Mouse (Mus musculus): ENCODE data around the gene Fbxo42. TPM values are rescaled to one million over a fixed set of nuclear protein-coding genes. Genes with fewer than 3 reads are reported as not detected.

The Fbxo42 gene
- polyA plus RNA-seq, 1 experiment from 2014 or later: 29.6 TPM

GRCm38 (mm10) chr4:141160193-141160592 is 12.5 kb downstream of the Fbxo42 start:
- Histone ChIP-seq H3K27ac (no peak overlapping the region), H3K36me3 (replicated peaks) (peaks cover 44% of the 10 kb centered on the region), H3K9me3 (peaks cover 13% of the 10 kb centered on the region), H3K27me3 (ENCODE audit: poor library complexity, severe bottlenecking) (no peaks in the 10 kb centered on the region), H3K4me3 (no peak overlapping the region), H3K4me1 (peaks cover 29% of the 10 kb centered on the region)
- DNase-seq (ENCODE audit: extremely low spot score, low spot score): no peak
- WGBS: 93% methylated on average over 4 of the region's 4 CpGs

GRCm38 (mm10) chr4:141161699-141162208 is 14.0 kb downstream of the Fbxo42 start:
- Histone ChIP-seq H3K9me3 (peaks cover 15% of the 10 kb centered on the region), H3K4me1 (peaks cover 29% of the 10 kb centered on the region), H3K4me3 (no peak overlapping the region), H3K27me3 (ENCODE audit: poor library complexity, severe bottlenecking) (no peaks in the 10 kb centered on the region), H3K27ac (no peak overlapping the region), H3K36me3 (replicated peaks) (peaks cover 53% of the 10 kb centered on the region)
- DNase-seq (ENCODE audit: extremely low spot score, low spot score): no peak
- WGBS: 98% methylated on average over 6 of the region's 6 CpGs

- 96% methylated on average over 5 of the region's 5 CpGs for WGBS
- Histone ChIP-seq H3K4me1 (peaks cover 11% of the 10 kb centered on the region), H3K9me3 (peaks cover 15% of the 10 kb centered on the region), H3K36me3 (replicated peaks) (peaks cover 61% of the 10 kb centered on the region), H3K27ac (no peak overlapping the region), H3K4me3 (no peak overlapping the region), H3K27me3 (ENCODE audit: poor library complexity, severe bottlenecking) (no peaks in the 10 kb centered on the region)
- no peak for DNase-seq (ENCODE audit: extremely low spot score, low spot score)
Observed at GRCm38 (mm10) chr4:141163729-141164128, 16.0 kb downstream of the Fbxo42 start.

GRCm38 (mm10) chr4:141165744-141166292 is 18.1 kb downstream of the Fbxo42 start:
- no peak overlapping the region for H3K4me3 ChIP-seq
- DNase-seq (ENCODE audit: extremely low spot score, low spot score): no peak
- no peak overlapping the region for H3K27ac ChIP-seq
- 90% methylated on average over 8 of the region's 8 CpGs for WGBS
- H3K4me1 ChIP-seq: no peaks in the 10 kb centered on the region
- H3K9me3 ChIP-seq: peaks cover 15% of the 10 kb centered on the region
- peaks cover 79% of the 10 kb centered on the region for H3K36me3 ChIP-seq (replicated peaks)
- H3K27me3 ChIP-seq (ENCODE audit: poor library complexity, severe bottlenecking): no peaks in the 10 kb centered on the region

- no peaks in the 10 kb centered on the region for H3K27me3 ChIP-seq (ENCODE audit: poor library complexity, severe bottlenecking)
- 97% methylated on average over 3 of the region's 3 CpGs for WGBS
- peaks cover 15% of the 10 kb centered on the region for H3K9me3 ChIP-seq
- no peak overlapping the region for H3K27ac ChIP-seq
- H3K4me3 ChIP-seq: no peak overlapping the region
- DNase-seq (ENCODE audit: extremely low spot score, low spot score): no peak
- H3K4me1 ChIP-seq: no peaks in the 10 kb centered on the region
- H3K36me3 ChIP-seq (replicated peaks): peaks cover 82% of the 10 kb centered on the region
Observed at GRCm38 (mm10) chr4:141167156-141167555, 19.4 kb downstream of the Fbxo42 start.

- WGBS: 96% methylated on average over 8 of the region's 8 CpGs
- no peaks in the 10 kb centered on the region for H3K9me3 ChIP-seq
- peaks cover 4% of the 10 kb centered on the region for H3K4me1 ChIP-seq
- H3K4me3 ChIP-seq: no peak overlapping the region
- DNase-seq (ENCODE audit: extremely low spot score, low spot score): no peak
- H3K36me3 ChIP-seq (replicated peaks): peaks cover 82% of the 10 kb centered on the region
- H3K27me3 ChIP-seq (ENCODE audit: poor library complexity, severe bottlenecking): no peaks in the 10 kb centered on the region
- H3K27ac ChIP-seq: no peak overlapping the region
Observed at GRCm38 (mm10) chr4:141172121-141172520, 24.4 kb downstream of the Fbxo42 start.

GRCm38 (mm10) chr4:141175783-141176182 is 28.1 kb downstream of the Fbxo42 start:
- Histone ChIP-seq H3K27me3 (ENCODE audit: poor library complexity, severe bottlenecking) (no peaks in the 10 kb centered on the region), H3K4me1 (peaks cover 4% of the 10 kb centered on the region), H3K27ac (no peak overlapping the region), H3K4me3 (no peak overlapping the region), H3K9me3 (no peaks in the 10 kb centered on the region), H3K36me3 (replicated peaks) (peaks cover 84% of the 10 kb centered on the region)
- 80% methylated on average over 5 of the region's 5 CpGs for WGBS
- no peak for DNase-seq (ENCODE audit: extremely low spot score, low spot score)

- no peak for DNase-seq (ENCODE audit: extremely low spot score, low spot score)
- peaks cover 84% of the 10 kb centered on the region for H3K36me3 ChIP-seq (replicated peaks)
- no peaks in the 10 kb centered on the region for H3K9me3 ChIP-seq
- no peak overlapping the region for H3K27ac ChIP-seq
- WGBS: 89% methylated on average over 10 of the region's 10 CpGs
- H3K4me1 ChIP-seq: peaks cover 4% of the 10 kb centered on the region
- no peaks in the 10 kb centered on the region for H3K27me3 ChIP-seq (ENCODE audit: poor library complexity, severe bottlenecking)
- H3K4me3 ChIP-seq: no peak overlapping the region
Observed at GRCm38 (mm10) chr4:141176328-141176838, 28.7 kb downstream of the Fbxo42 start.

GRCm38 (mm10) chr4:141178500-141178899 is 30.8 kb downstream of the Fbxo42 start:
- no peak for DNase-seq (ENCODE audit: extremely low spot score, low spot score)
- H3K27me3 ChIP-seq (ENCODE audit: poor library complexity, severe bottlenecking): no peaks in the 10 kb centered on the region
- peaks cover 89% of the 10 kb centered on the region for H3K36me3 ChIP-seq (replicated peaks)
- 91% methylated on average over 4 of the region's 4 CpGs for WGBS
- no peaks in the 10 kb centered on the region for H3K9me3 ChIP-seq
- peaks cover 4% of the 10 kb centered on the region for H3K4me1 ChIP-seq
- no peak overlapping the region for H3K27ac ChIP-seq
- no peak overlapping the region for H3K4me3 ChIP-seq

GRCm38 (mm10) chr4:141180831-141181230 is 33.1 kb downstream of the Fbxo42 start:
- H3K27me3 ChIP-seq (ENCODE audit: poor library complexity, severe bottlenecking): no peaks in the 10 kb centered on the region
- peaks cover 2% of the 10 kb centered on the region for H3K4me1 ChIP-seq
- H3K9me3 ChIP-seq: no peaks in the 10 kb centered on the region
- DNase-seq (ENCODE audit: extremely low spot score, low spot score): no peak
- 91% methylated on average over 8 of the region's 8 CpGs for whole genome bisulfite sequencing
- H3K27ac ChIP-seq: no peak overlapping the region
- no peak overlapping the region for H3K4me3 ChIP-seq
- H3K36me3 ChIP-seq (replicated peaks): peaks cover 90% of the 10 kb centered on the region

GRCm38 (mm10) chr4:141181981-141182380 is 34.3 kb downstream of the Fbxo42 start:
- WGBS: 97% methylated on average over 6 of the region's 6 CpGs
- DNase-seq (ENCODE audit: extremely low spot score, low spot score): no peak
- H3K27ac ChIP-seq: no peak overlapping the region
- H3K9me3 ChIP-seq: no peaks in the 10 kb centered on the region
- H3K36me3 ChIP-seq (replicated peaks): peaks cover 82% of the 10 kb centered on the region
- H3K27me3 ChIP-seq (ENCODE audit: poor library complexity, severe bottlenecking): no peaks in the 10 kb centered on the region
- H3K4me1 ChIP-seq: peaks cover 14% of the 10 kb centered on the region
- no peak overlapping the region for H3K4me3 ChIP-seq

- H3K27me3 ChIP-seq (ENCODE audit: poor library complexity, severe bottlenecking): no peaks in the 10 kb centered on the region
- DNase-seq (ENCODE audit: extremely low spot score, low spot score): no peak
- H3K4me3 ChIP-seq: no peak overlapping the region
- WGBS: 93% methylated on average over 2 of the region's 2 CpGs
- H3K9me3 ChIP-seq: no peaks in the 10 kb centered on the region
- H3K36me3 ChIP-seq (replicated peaks): peaks cover 66% of the 10 kb centered on the region
- no peak overlapping the region for H3K27ac ChIP-seq
- peaks cover 18% of the 10 kb centered on the region for H3K4me1 ChIP-seq
Observed at GRCm38 (mm10) chr4:141183932-141184331, 36.2 kb downstream of the Fbxo42 start.

- H3K36me3 ChIP-seq (replicated peaks): peaks cover 63% of the 10 kb centered on the region
Observed at GRCm38 (mm10) chr4:141184426-141184825, 36.7 kb downstream of the Fbxo42 start.

More at GRCm38 (mm10) chr4:141184426-141184825, 36.7 kb downstream of the Fbxo42 start:
- H3K27ac ChIP-seq: no peak overlapping the region
- H3K4me3 ChIP-seq: no peak overlapping the region
- 96% methylated on average over 4 of the region's 4 CpGs for WGBS
- no peaks in the 10 kb centered on the region for H3K9me3 ChIP-seq
- no peak for DNase-seq (ENCODE audit: extremely low spot score, low spot score)
- peaks cover 18% of the 10 kb centered on the region for H3K4me1 ChIP-seq
- H3K27me3 ChIP-seq (ENCODE audit: poor library complexity, severe bottlenecking): no peaks in the 10 kb centered on the region

Data from forebrain, embryonic 10.5 days (tissue).